In genomic region chr17:10702781-10703180, GRCm38 (mm10) we compare ENCODE assay signal across 11 mouse cellular contexts.
DNase-seq lines count a peak whose midpoint lies in the region; ATAC-seq and TF ChIP-seq lines count a peak whose summit lies in the region.
"Had no signal": no experiment of that assay in that cellular context is flagged by ENCODE, and none has a peak within 500 bp of the region (broad histone marks: within the 10 kb centered on the region; RNA-seq: fewer than 3 reads in every experiment).

No protein-coding gene starts in this region.

- H3K4me3 ChIP-seq in gastrocnemius, adult 2 months, result peak overlapping the region; percentile 39
- H3K4me3 ChIP-seq: erythroblast, embryonic 14.5 days; limb, embryonic 12.5 days had no signal

- DNase-seq in gastrocnemius, adult 2 months, result peak; percentile 41
- no peak for DNase-seq in gastrocnemius, postnatal 4 days (ENCODE audit: low spot score in 2 of 2)
- DNase-seq in 3134 (ENCODE audit: extremely low read depth, insufficient read length, low spot score), result peak; percentile 76
- DNase-seq in adrenal gland, postnatal 14 days, result peak; percentile 78
- DNase-seq in kidney, adult 9 months, result peak; percentile 89
- DNase-seq in frontal cortex, adult 2 months (ENCODE audit: extremely low spot score in 1 of 2, low spot score in 1 of 2), result no peak
- no peak for DNase-seq in left cerebral cortex, adult 8-10 months (ENCODE audit: low spot score in 2 of 2)

- H3K27ac ChIP-seq in gastrocnemius, adult 2 months, result peak overlapping the region; percentile 54; the same call in 1 of the 2 replicates
- H3K27ac ChIP-seq: limb, embryonic 12.5 days had no signal

- no peak for ATAC-seq in inflammation-experienced regulatory T-cells, adult 6 months
- ATAC-seq: midbrain, embryonic 16.5 days had no signal

- TF ChIP-seq CTCF in gastrocnemius, adult 2 months (IDR thresholded peaks at IDR 0.05), result no peak

- intact Hi-C loops in gastrocnemius, adult 2 months (cut with DNase I), result no loop called here

Comparison
In these comparisons a context has a peak if more than half of its experiments do, and no peak if none do; other contexts are left out.
1. DNase-seq: peak in gastrocnemius, adult 2 months (single experiment), 3134 (single experiment), adrenal gland, postnatal 14 days (single experiment) and kidney, adult 9 months (single experiment); none in gastrocnemius, postnatal 4 days (0 of 2), frontal cortex, adult 2 months (0 of 2) and left cerebral cortex, adult 8-10 months (0 of 2).